26 mouse cellular contexts compared by ENCODE assay signal in the genomic region with DNA sequence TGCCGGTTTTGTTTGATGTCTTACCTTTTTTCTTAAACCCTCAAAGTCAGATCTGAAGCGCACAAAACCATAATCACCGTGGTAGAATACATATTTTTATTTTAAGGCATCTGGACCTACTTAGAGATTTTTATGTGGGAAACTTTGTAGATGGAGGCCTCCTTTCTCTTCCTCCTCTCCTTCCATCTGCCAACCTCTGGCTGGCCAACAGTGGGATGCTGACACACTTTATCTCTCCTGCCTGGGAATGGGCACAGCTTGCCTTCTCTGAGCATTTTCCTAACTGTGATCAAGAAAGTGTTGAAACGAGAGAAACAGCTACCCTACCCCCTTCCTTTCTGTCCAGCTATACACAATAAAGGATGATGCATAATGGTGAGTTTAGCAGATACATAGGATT. TPM values are rescaled to one million over a fixed set of nuclear protein-coding genes. Genes with fewer than 3 reads are reported as not detected.
DNase-seq lines count a peak whose midpoint lies in the region; ATAC-seq and TF ChIP-seq lines count a peak whose summit lies in the region.
"Had no signal": no experiment of that assay in that cellular context is flagged by ENCODE, and none has a peak within 500 bp of the region (broad histone marks: within the 10 kb centered on the region; RNA-seq: fewer than 3 reads in every experiment).

No protein-coding gene starts in this region.

- no peak for ATAC-seq in intestine, embryonic 16.5 days
- no peak for ATAC-seq in intestine, embryonic 15.5 days
- no peak for ATAC-seq in monocyte, adult 5-6 weeks (replicated peaks; ENCODE audit: insufficient number of reproducible peaks, low FRiP score, low TSS enrichment, poor library complexity, severe bottlenecking)
- ATAC-seq: forebrain, embryonic 15.5 days; hindbrain, postnatal 0 days; midbrain, embryonic 13.5 days had no signal

- TF ChIP-seq RAD21 in CH12.LX (IDR thresholded peaks at IDR 0.05; ENCODE audit: low read depth, low read length), result no peak

- TF ChIP-seq CTCF in CH12.LX (conservative IDR thresholded peaks at IDR 0.05 in 1 of 2, IDR thresholded peaks at IDR 0.05 in 1 of 2; ENCODE audit: low read depth in 2 of 2, low read length in 2 of 2), result no peak
- TF ChIP-seq CTCF in small intestine, adult 2 months (IDR thresholded peaks at IDR 0.05; ENCODE audit: extremely low read depth, insufficient read length, insufficient replicate concordance, low read depth, low read length), result no peak

- in situ Hi-C loops in CH12.LX (cut with MboI; ENCODE audit: low pct_ligation_motif_present, low pct_unique_long_range_greater_than_20kb, low sequenced_read_pairs), result loop anchor here (10.0 kb wide), 2 partner anchors 56 to 176 kb away; partner anchors contain the start of gene Synpo2

- DNase-seq in CD4-positive helper T cell, adult 2 months (ENCODE audit: low read depth, low spot score), result peak; percentile 34
- no peak for DNase-seq in CH12.LX (ENCODE audit: extremely low read depth)
- DNase-seq: adrenal gland, adult 8-10 months; B cell, adult 2 months; cerebellum, adult 2 months; cerebellum, postnatal 14 days; gastrocnemius, postnatal 10 days; heart, postnatal 36 days; kidney, adult 2 months; lung, postnatal 36 days; right cerebral cortex, postnatal 25 days; spleen, adult 18-20 months had no signal

- dilution Hi-C loops in CH12.LX (cut with MboI; ENCODE audit: extremely low pct_ligation_motif_present, extremely low pct_unique_long_range_greater_than_20kb, low sequenced_read_pairs), result no loop called here

- no peak for TF ChIP-seq POLR2A in CH12.LX (IDR thresholded peaks at IDR 0.05; ENCODE audit: low read depth, low read length)
- TF ChIP-seq POLR2A in small intestine, adult 2 months (IDR thresholded peaks at IDR 0.05; ENCODE audit: low read depth, low read length), result no peak

- H3K4me3 ChIP-seq in intestine, embryonic 16.5 days (ENCODE audit: low read length), result no peak overlapping the region
- H3K4me3 ChIP-seq in intestine, embryonic 15.5 days (replicated peaks), result no peak overlapping the region
- H3K4me3 ChIP-seq in CH12.LX (replicated peaks in 1 of 3; ENCODE audit: low read depth in 2 of 3, low read length in 2 of 3, poor library complexity in 1 of 3), result no peak overlapping the region
- no peak overlapping the region for H3K4me3 ChIP-seq in small intestine, adult 2 months (ENCODE audit: low read depth, low read length)
- H3K4me3 ChIP-seq: forebrain, embryonic 10.5 days; forebrain, embryonic 15.5 days; heart, embryonic 10.5 days; hindbrain, embryonic 12.5 days; liver, embryonic 15.5 days; lung, embryonic 15.5 days; midbrain, embryonic 13.5 days had no signal

- no peaks in the 10 kb centered on the region for H3K79me2 ChIP-seq in CH12.LX (replicated peaks; ENCODE audit: control insufficient read depth, extremely low read depth, insufficient read depth, poor library complexity, severe bottlenecking)

- 0 out of 2 replicates have a peak, but pooled peaks have one; percentile 12 for TF ChIP-seq EP300 in CH12.LX (IDR thresholded peaks at IDR 0.05; ENCODE audit: low read length)

- H3K27ac ChIP-seq in intestine, embryonic 16.5 days (ENCODE audit: low read length), result peak overlapping the region; percentile 24; the same call in 1 of the 2 replicates
- H3K27ac ChIP-seq in intestine, embryonic 15.5 days, result no peak overlapping the region; the same call in 1 of the 2 replicates
- H3K27ac ChIP-seq in CH12.LX (ENCODE audit: insufficient read depth, low read depth), result no peak overlapping the region
- peak overlapping the region; percentile 26; the same call in 1 of the 2 replicates for H3K27ac ChIP-seq in small intestine, adult 2 months (ENCODE audit: insufficient read depth, low read depth, low read length)
- H3K27ac ChIP-seq: forebrain, embryonic 10.5 days; forebrain, embryonic 15.5 days; heart, embryonic 10.5 days; hindbrain, embryonic 12.5 days; hindbrain, postnatal 0 days; kidney, postnatal 0 days; liver, embryonic 15.5 days; midbrain, embryonic 13.5 days had no signal

- peaks cover 16% of the 10 kb centered on the region for H3K4me1 ChIP-seq in intestine, embryonic 16.5 days (ENCODE audit: control insufficient read depth, insufficient read depth, low read length)
- H3K4me1 ChIP-seq in intestine, embryonic 15.5 days (replicated peaks), result peaks cover 16% of the 10 kb centered on the region
- H3K4me1 ChIP-seq in CH12.LX (ENCODE audit: control insufficient read depth in 1 of 2, insufficient read depth in 2 of 2), result peaks cover 6 to 45% of the 10 kb centered on the region in 2 experiments
- peaks cover 7% of the 10 kb centered on the region for H3K4me1 ChIP-seq in small intestine, adult 2 months (ENCODE audit: control insufficient read depth, insufficient read depth, insufficient read length, low read length)
- H3K4me1 ChIP-seq: forebrain, embryonic 15.5 days; liver, embryonic 15.5 days; midbrain, embryonic 13.5 days had no signal

- no peaks in the 10 kb centered on the region for H3K9me3 ChIP-seq in intestine, embryonic 16.5 days (ENCODE audit: control insufficient read depth, low read length)
- no peaks in the 10 kb centered on the region for H3K9me3 ChIP-seq in intestine, embryonic 15.5 days
- peaks cover 2% of the 10 kb centered on the region for H3K9me3 ChIP-seq in CH12.LX (replicated peaks; ENCODE audit: low read length)
- H3K9me3 ChIP-seq: forebrain, embryonic 10.5 days; forebrain, embryonic 15.5 days; G1E; heart, embryonic 10.5 days; hindbrain, embryonic 12.5 days; liver, embryonic 15.5 days; lung, embryonic 15.5 days; midbrain, embryonic 13.5 days had no signal

- H3K27me3 ChIP-seq in intestine, embryonic 16.5 days (replicated peaks; ENCODE audit: control insufficient read depth, insufficient read depth, low read length), result no peaks in the 10 kb centered on the region
- H3K27me3 ChIP-seq in intestine, embryonic 15.5 days (replicated peaks), result no peaks in the 10 kb centered on the region
- H3K27me3 ChIP-seq in CH12.LX (replicated peaks), result no peaks in the 10 kb centered on the region
- no peaks in the 10 kb centered on the region for H3K27me3 ChIP-seq in small intestine, adult 2 months (ENCODE audit: control insufficient read depth, insufficient read depth, low read length)
- H3K27me3 ChIP-seq: forebrain, embryonic 15.5 days; hindbrain, embryonic 12.5 days; liver, embryonic 15.5 days; lung, embryonic 15.5 days; midbrain, embryonic 13.5 days had no signal

- no peak overlapping the region for H3K4me2 ChIP-seq in intestine, embryonic 16.5 days (ENCODE audit: low read depth, low read length)
- no peak overlapping the region for H3K4me2 ChIP-seq in intestine, embryonic 15.5 days (replicated peaks)
- no peak overlapping the region; the same call in 1 of the 2 replicates for H3K4me2 ChIP-seq in CH12.LX (ENCODE audit: insufficient read depth, low read depth, poor library complexity, severe bottlenecking)
- H3K4me2 ChIP-seq: forebrain, embryonic 15.5 days; hindbrain, embryonic 12.5 days; liver, embryonic 15.5 days; lung, embryonic 15.5 days; midbrain, embryonic 13.5 days had no signal

- H3K36me3 ChIP-seq in intestine, embryonic 16.5 days (ENCODE audit: control insufficient read depth, insufficient read depth, low read length), result no peaks in the 10 kb centered on the region
- no peaks in the 10 kb centered on the region for H3K36me3 ChIP-seq in intestine, embryonic 15.5 days
- H3K36me3 ChIP-seq in CH12.LX (replicated peaks in 1 of 2; ENCODE audit: control insufficient read depth in 1 of 2, insufficient read depth in 1 of 2, low read length in 1 of 2), result no peaks in the 10 kb centered on the region
- H3K36me3 ChIP-seq in small intestine, adult 2 months (ENCODE audit: control insufficient read depth, insufficient read depth, low read length), result no peaks in the 10 kb centered on the region
- H3K36me3 ChIP-seq: forebrain, embryonic 10.5 days; forebrain, embryonic 15.5 days; G1E; heart, embryonic 10.5 days; hindbrain, embryonic 12.5 days; liver, embryonic 15.5 days; lung, embryonic 15.5 days; midbrain, embryonic 13.5 days had no signal

- WGBS in intestine, embryonic 16.5 days, result 69% methylated on average over 4 of the region's 4 CpGs
- 66% methylated on average over 4 of the region's 4 CpGs for WGBS in intestine, embryonic 15.5 days
- WGBS in small intestine, adult 2 months, result 73% methylated on average over 4 of the region's 4 CpGs

- H3K9ac ChIP-seq in intestine, embryonic 16.5 days (ENCODE audit: low read depth, low read length), result no peak overlapping the region
- no peak overlapping the region for H3K9ac ChIP-seq in intestine, embryonic 15.5 days
- no peak overlapping the region for H3K9ac ChIP-seq in CH12.LX (ENCODE audit: insufficient read depth, low read depth)
- H3K9ac ChIP-seq: forebrain, embryonic 15.5 days; hindbrain, embryonic 12.5 days; liver, embryonic 15.5 days; lung, embryonic 15.5 days; midbrain, embryonic 13.5 days had no signal

TF ChIP-seq in CH12.LX, 34 proteins besides CTCF, POLR2A, EP300 and RAD21:
- TF ChIP-seq UBTF (IDR thresholded peaks at IDR 0.05; ENCODE audit: low read depth, low read length) (no peak), ETS1 (conservative IDR thresholded peaks at IDR 0.05; ENCODE audit: low read depth, low read length) (no peak), MYC (IDR thresholded peaks at IDR 0.05; ENCODE audit: low read depth, low read length) (no peak), MAFK (IDR thresholded peaks at IDR 0.05; ENCODE audit: insufficient replicate concordance, low read length) (no peak), KAT2A (IDR thresholded peaks at IDR 0.05; ENCODE audit: insufficient replicate concordance, low read length) (no peak), USF2 (conservative IDR thresholded peaks at IDR 0.05; ENCODE audit: low read depth, low read length) (no peak), CHD2 (IDR thresholded peaks at IDR 0.05; ENCODE audit: low read length) (no peak), MAX (IDR thresholded peaks at IDR 0.05; ENCODE audit: low read length) (no peak), E2F4 (IDR thresholded peaks at IDR 0.05; ENCODE audit: insufficient replicate concordance, low read depth, low read length) (no peak), TBP (conservative IDR thresholded peaks at IDR 0.05; ENCODE audit: low read depth, low read length) (no peak), JUN (IDR thresholded peaks at IDR 0.05; ENCODE audit: insufficient read depth, low read depth, low read length) (no peak), MXI1 (IDR thresholded peaks at IDR 0.05; ENCODE audit: low read depth, low read length) (no peak), ELF1 (IDR thresholded peaks at IDR 0.05; ENCODE audit: low read depth, low read length) (no peak)

RNA-seq across cellular contexts. Expression of gene Synpo2, which starts 57.5 kb away (rescaled TPM):
- 27.8 and 29.5 TPM in 2 replicates for polyA plus RNA-seq in intestine, embryonic 16.5 days (2015; fragmentation: Nextera tagmentation; extraction: Ambion mirVana)
- polyA plus RNA-seq in intestine, embryonic 15.5 days (2015; fragmentation: Nextera tagmentation; extraction: Ambion mirVana), result 31.2 and 36.8 TPM in 2 replicates
- 0.21 and 1.1 TPM in 2 replicates for total RNA-seq in CH12.LX (2012; rRNA removed)
- 0.13 TPM in 1 of 2 replicates, not detected in the other for total RNA-seq in CH12.LX (2014; rRNA removed)
- 0.03 and 0.13 TPM in 2 replicates for polyA plus RNA-seq in CH12.LX (2012; ENCODE audit: insufficient read length, low read depth)
- polyA plus RNA-seq in small intestine, adult 2 months (2012; rRNA removed), result 7.6 and 7.9 TPM in 2 replicates
- 0.39 TPM in 1 of 3 replicates, not detected in the others for total RNA-seq in monocyte, adult 5-6 weeks (2017)
- polyA plus RNA-seq: G1E had no signal

Comparison
In these comparisons a context has a peak if more than half of its experiments do, and no peak if none do; other contexts are left out.
1. H3K27ac ChIP-seq: peak in intestine, embryonic 16.5 days (single experiment) and small intestine, adult 2 months (single experiment); none in intestine, embryonic 15.5 days (single experiment) and CH12.LX (single experiment).